Mouse (Mus musculus): Measurements from ENCODE around the gene Eif4g3.

The Eif4g3 gene

DNA sequence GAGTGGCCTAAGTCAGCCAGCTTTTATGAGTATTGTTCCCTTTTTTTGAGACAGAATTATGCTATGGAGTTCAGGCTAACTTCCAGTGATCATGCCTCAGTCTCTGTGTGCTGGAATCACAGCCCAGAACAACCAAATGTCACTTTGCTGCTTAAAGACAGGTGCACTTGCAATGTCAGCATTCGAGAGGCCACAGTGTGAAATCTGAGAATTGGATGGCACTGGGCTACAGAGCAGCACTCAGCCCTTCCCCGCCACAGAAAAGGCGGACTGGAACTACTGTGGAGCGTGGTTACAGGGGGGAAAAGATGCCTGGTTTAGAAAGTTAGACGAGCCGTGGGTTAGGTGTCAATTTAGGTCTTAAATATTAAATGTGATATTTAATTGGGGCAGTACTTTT lies 27.4 kb downstream of the Eif4g3 start:
- DNase-seq (ENCODE audit: extremely low read depth, low read depth, low spot score), result no peak

DNA sequence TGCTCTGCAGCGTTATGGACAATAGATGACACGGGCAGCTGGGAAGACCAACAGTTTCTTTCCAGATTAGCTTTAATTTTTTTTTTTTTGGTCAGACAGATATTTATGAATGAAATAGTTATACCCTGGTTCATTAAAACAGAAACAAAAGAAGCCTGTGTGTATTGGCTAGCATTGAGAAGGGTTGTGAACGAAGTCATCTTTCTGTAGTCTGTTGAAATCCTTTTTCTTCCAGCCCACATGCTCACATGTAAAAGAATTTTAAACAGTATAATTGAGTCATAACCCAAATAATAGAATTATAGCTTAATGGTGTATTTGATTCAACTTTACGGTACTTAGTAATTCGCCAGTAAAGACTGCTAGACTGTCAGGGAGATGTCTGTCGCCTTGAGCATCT lies 28.8 kb downstream of the Eif4g3 start:
- no peak for DNase-seq (ENCODE audit: extremely low read depth, low read depth, low spot score)

DNA sequence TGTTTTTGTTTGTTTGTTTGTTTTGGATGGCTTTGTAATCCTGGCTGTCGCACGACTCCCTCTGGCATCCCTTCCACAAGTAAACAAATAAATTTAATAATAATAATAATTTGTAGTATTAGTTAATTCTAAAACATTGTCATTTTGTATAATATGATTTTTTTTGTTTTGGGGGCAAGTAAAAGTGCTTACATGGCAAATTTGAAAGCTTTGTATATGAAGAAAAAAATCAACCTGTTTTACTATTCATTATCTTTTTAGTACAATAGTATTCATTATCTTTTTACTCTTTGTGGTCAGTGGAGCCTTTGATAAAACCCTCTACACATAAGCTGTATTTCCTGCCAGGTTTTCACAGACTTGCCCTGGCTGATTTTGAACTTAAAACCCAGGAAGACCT lies 29.9 kb downstream of the Eif4g3 start:
- DNase-seq (ENCODE audit: extremely low read depth, low read depth, low spot score), result no peak

DNA sequence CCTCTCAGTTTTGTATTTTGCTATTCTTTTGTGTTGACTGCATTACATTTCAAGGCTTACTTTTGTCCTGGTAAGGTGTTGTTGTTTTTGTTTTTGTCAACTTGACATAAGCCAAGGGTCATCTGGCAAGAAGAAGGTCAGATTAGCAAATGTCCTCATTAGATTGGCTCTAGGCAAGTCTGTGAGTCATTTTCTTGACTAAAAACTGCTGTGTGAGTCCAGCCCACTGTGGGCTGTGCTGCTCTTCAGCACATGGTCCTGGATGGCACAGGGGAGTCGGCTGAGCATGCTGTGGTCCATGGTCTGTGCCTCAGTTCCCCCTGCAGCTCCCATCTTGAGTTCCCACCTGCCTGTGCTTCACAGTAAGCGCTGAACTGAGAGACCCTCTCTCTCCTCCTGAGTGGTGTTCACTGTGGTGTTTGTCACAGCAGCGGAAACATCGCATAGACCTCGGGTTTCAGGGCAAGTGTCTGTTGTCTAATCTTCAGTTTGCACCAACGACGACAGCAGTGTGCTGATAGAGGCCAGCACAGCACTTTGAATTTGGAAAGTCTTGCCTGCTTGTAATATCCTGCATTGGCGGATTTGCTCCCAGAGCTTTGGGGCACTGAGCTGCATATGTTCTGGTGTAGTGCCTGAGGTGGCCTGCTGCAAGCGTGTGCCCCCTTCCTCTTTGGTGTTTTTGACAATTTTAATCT lies 30.7 kb downstream of the Eif4g3 start:
- no peak for DNase-seq (ENCODE audit: extremely low read depth, low read depth, low spot score)

DNA sequence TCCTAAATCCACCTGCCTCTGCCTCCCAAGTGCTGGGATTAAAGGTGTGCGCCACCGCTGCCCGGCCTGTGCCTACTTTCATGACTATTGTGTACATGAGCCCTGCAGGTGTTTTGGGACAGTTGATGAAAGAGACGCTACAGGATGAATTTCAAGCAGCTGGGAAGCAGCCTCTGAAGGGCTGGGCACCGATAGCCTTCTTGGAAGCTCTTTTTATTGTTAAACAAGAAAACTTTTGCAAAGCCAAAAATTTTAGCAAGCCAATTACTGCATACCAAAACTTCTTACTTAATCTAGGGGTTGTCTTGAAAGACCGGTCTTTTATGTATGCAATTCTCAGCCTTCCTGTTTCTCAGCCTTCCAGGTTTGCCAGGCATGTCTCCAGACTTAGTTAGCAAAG lies 36.3 kb downstream of the Eif4g3 start:
- peak; percentile 81 for DNase-seq (ENCODE audit: extremely low read depth, low read depth, low spot score)

DNA sequence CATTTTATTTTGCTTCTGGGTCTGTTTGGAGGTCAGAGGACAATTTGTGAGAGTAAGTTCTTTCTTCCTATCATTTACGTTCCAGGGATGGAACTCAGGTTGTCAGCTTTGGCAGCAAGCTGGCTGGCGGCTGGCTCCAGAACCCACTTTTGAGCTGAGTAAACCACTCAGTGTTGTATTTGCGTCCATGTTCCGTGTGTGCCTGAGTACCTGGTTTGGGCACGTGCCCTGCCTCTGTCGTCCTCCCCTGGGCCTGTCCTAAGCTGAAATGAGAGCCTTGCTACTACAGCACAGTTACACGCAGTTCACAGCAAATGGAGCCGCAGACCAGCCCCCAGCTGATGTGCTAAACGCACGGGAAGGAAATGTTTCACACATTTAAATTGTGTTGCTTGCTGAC lies 39.0 kb downstream of the Eif4g3 start:
- no peak for DNase-seq (ENCODE audit: extremely low read depth, low read depth, low spot score)

DNA sequence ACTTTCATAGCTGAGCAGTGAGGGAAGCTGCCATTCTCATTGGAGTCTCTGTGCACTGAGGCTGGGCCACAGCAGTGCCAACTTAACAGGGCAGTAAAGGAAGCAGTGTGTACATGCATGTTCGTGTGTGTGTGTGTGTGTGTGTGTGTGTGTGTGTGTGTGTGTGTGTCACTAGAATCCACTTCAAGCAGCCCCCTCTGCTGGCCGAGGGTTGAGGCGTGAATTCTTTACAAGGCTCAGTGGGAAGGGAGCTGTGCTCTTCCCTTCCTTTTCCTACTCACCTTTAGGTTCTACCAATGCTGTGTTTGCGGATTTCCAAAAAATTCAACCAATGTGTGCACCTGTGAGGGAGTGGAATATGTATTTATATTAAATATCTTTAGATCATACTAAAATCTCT lies 41.0 kb downstream of the Eif4g3 start:
- no peak for DNase-seq (ENCODE audit: extremely low read depth, low read depth, low spot score)

DNA sequence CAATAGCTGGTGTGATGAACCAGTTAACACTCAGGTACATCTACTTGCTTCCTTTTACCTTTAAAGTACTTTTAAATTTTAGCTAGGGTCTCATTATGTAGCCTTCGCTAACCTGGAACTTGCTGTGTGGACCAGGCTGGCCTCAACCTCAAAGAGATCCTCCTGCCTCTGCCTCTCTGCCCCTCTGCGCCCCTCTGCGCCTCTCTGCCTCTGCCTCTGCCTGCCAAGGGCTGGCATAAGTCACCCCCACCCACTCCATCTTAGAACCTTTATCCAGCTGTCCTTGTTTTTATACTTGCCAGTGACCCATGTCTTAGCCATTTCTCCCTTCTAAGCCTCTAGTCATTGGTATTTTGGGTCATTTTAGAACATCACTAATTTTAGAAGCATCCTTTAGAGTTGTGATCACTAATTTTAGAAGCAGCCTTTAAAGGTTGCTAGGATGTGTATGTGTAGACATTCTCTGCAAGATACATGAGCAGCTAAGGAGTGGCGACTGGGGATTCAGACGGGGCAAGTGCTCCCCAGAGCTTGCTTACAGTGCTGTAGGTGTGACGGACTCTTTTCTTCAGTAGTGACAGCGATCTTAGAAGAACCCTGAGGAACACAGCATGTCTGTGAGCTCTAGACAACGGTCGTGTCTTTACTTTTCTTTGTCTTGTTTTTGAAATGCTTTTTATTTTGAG lies 42.8 kb downstream of the Eif4g3 start:
- no peak for DNase-seq (ENCODE audit: extremely low read depth, low read depth, low spot score)

DNA sequence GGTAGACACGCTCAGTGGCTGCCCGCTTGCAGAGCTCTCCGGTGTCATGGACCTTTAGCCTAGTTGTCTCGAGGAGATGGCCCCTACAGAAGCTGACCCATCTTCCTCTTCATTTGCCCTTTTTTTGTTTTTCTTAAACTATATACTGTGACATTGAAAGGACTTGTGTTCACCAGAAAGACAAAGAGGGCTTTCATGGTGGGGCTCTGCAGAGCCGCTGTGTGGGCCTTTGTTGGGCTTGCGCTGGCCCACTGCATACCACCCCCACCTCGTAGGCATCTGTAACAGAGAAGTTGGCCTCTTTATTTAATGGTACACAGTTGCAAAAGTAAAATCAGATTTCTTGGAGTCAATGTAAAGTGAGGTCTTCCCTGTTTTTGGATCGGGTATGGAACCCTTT lies 44.3 kb downstream of the Eif4g3 start:
- no peak for DNase-seq (ENCODE audit: extremely low read depth, low read depth, low spot score)

DNA sequence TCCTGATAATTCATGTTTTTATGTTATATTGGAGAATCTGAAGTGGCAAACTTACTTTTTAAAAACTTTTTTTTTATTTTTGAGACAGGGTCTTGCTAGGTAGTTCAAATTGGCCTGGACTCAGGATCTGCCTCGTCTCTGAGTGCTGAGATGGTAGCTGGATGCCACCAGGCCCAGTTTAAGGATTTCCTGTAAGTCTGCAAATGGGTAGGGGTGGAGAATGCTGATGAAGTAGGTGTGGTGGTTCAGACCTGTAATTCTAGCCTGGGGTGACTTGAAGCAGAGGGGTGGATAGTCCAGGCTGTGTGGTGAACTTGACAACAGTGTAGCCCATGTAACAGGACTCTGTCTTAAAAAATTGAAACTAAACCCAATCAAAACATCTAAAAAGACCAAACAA lies 45.1 kb downstream of the Eif4g3 start:
- no peak for DNase-seq (ENCODE audit: extremely low read depth, low read depth, low spot score)

DNA sequence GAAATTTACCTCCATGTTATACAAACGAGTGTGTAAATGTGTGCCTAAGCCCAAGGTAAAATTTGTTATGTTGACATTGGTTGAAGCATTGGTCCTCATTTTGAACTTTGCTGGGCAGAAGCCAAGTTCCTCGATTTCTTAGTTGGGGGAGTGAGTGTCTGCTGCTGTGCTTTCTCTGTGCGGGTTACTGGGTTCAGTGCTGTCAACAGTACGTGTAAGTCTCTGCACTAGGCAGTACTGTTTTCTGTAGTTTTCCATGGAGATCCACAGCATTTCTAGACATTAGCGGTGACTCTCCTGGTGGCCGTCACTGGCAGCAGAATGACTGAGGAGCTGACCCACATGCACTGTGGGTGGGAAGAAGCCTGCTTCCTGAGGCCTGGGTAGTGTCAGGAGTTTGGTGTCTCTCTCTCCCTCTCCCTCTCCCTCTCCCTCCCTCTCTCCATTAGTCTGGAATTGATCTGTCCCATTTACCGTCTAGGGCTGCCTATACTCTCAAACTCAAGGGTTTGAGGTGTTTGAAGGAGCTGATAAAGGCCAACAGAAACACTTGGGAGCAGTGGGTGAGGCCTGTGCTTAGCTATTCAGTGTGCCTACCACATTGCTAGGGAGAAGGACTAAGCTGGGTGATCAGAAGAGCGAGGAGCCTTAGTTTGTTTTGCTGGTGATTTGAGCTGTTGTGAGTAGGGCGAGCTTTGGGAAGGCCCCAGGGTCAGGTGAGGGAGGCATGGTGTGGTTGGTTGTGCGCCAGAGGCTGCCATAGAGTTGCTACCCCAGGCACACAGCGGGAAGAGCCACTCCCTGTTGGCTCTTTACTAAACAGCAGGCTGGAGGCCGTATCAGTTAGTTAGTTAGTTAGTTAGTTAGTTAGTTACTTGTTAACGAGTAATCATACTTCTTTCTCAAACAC lies 45.8 kb downstream of the Eif4g3 start:
- DNase-seq (ENCODE audit: extremely low read depth, low read depth, low spot score), result no peak

DNA sequence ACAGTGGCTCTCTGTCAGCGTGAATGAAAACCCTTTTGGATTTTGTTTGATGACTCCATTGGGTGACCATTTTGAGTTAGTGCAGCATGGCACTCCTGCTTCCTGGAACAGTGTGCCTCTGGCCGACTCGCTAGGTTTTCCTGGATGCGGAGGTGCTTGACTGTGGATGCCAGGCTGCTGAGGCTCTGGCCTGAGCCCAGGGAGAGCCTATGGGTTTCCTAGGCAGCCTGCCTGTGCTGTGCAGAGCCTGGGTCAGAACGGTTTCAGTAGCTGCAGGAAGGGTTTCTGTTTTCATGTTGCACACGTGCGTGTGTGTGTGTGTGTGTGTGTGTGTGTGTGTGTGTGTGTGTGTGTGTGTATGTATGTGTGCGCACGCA lies 46.4 kb downstream of the Eif4g3 start:
- no peak for DNase-seq (ENCODE audit: extremely low read depth, low read depth, low spot score)

DNA sequence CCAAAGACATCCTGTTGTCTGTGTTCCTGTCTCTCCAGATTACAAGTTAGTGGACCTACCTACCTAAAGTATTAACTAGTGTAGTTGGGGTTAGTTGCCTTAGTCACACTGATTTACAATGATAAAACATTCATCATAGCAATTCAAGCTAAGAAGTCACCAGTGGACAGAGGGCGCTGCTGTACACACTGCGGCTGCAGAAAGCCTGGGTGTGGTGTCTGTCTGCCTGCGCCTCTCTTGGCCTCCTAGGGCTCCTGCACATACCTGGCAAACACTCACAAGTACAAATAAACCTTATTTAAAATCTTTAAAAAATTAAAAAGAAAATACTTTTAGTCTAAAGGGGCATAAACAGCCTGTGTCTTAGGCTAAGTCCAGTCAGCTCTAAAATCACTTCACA lies 47.8 kb downstream of the Eif4g3 start:
- DNase-seq (ENCODE audit: extremely low read depth, low read depth, low spot score), result no peak

DNA sequence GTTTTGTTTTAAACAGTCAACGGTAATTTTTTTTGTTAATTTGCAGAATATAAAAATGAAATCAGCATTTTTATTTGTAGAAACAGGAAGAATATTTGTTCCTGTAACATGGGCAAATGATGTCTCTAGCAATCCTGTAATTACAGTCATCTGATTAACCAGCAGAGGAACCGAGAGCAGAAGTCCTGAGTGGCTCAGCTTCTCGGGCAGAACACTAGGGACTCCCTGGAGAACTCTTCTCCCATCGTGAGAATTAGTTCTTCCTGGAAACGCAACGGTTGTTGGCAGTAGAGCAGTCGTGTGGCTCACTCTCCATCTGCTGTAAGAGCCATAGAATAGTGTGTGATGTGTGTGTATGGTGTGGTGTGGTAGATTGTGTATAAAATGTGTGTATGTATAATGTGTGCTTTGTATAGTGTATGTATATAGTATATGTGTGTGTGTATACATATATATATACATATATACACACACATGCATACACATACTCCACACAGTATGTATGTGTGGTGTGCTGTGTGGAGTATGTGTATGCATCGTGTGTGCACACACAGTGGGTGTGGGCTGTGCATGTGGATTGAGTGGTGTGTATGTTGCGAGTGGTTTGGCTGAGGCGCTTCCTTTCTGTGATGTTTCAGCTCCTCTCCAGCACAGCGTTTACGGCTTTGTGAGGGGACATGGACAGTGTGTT lies 48.9 kb downstream of the Eif4g3 start:
- DNase-seq (ENCODE audit: extremely low read depth, low read depth, low spot score), result no peak

DNA sequence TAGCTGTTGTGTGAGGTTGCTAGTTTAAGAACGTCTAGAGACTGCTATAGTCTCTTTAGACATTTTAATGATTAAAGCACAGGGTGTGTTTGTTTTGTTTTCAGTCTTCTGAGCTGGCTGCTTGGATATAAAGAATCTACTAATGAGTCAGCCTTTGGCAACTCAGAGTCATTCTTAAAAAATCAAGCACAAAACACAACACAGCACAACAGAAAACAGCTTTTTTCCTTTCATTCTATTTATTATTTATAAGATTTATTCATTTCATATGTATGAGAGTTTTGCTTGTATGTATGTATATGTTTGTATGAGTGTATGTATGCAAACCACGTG lies 49.4 kb downstream of the Eif4g3 start:
- DNase-seq (ENCODE audit: extremely low read depth, low read depth, low spot score), result no peak

DNA sequence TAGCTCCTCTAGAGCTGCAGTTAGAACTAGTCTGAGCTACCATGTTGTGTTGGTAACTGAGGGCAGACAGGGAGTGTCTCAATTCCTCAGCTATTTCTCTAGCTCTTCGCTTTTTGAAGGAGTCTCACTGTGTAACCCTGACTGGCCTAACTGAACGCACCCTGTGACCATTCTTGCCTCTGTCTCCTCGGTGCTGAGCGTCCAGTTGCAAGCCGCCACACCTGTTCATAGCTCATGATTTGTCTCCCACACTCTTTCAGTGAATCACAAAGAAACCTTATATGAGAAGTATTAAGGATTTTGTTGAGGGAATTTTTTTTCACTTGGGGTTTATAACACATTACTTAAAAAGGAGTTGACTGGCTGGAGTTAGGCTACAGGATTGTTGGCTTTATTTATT lies 49.8 kb downstream of the Eif4g3 start:
- no peak for DNase-seq (ENCODE audit: extremely low read depth, low read depth, low spot score)

DNA sequence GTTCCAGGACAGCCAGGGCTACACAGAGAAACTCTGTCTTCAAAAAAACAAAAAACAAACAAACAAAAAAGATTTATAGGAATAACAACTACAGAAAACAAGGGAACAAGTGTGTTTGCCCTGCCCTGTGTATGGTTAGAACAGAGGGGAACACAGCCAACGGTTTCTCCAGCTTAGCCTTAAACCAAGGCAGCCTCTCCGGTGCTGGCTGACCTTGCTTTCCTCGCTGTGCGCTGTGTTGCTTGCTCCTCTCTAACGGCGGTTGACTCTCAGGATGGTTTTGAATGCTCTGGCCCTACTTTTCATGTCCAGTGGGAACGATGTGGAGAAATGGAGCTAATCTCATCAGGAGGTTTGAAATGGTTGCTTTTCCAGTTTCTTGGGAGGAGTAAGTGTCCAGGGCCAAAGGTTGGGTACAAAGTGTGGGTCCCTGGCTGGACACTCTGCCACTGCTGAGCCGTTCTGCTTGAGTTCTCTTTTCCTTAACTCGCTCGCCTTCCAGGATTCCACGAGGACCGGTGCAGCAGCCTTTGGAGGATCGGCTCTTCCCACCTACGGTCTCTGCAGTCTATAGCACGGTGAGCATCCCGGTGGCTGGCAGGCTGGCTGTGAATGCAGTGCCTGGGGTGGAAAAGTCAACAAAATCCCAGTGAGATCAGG lies 52.1 kb downstream of the Eif4g3 start:
- no peak for DNase-seq (ENCODE audit: extremely low read depth, low read depth, low spot score)

DNA sequence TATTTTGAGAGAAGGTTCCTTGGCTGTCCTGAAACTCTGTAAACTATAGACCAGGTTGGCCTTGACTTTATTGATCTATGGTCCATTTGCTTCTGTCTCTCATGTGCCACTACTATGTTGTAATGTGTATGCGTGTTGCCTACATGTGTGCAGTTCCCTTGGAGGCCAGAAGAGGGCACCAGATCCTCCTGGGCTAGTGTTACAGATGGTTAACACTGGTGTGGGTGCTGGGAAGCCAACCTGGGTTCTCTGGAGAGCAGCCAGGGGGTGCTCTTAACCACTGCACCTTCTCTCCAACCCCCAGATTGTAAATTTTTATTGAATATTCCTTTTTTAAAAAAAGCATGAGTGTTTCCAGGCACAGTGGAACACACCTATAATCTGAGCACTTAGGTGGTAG lies 53.0 kb downstream of the Eif4g3 start:
- no peak for DNase-seq (ENCODE audit: extremely low read depth, low read depth, low spot score)

DNA sequence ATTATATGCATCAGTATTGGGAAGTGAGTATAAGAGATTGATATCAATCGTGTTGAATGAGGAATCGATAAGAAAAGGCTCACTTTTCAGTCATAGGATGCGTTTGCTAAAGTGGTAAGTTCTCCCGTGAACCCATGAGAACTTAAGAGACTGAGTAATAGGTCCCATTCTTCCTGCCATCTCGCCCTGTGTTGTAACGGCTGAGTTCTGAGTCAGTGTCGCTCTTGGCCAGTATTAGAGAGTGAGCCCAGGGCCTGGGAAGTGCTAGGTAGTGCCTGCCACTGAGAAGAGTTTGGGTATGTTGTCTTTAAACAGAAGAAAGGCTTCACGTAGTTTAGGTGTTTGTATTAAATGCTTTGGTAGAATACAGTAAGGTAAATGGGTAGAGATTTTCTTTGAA lies 53.5 kb downstream of the Eif4g3 start:
- no peak for DNase-seq (ENCODE audit: extremely low read depth, low read depth, low spot score)

DNA sequence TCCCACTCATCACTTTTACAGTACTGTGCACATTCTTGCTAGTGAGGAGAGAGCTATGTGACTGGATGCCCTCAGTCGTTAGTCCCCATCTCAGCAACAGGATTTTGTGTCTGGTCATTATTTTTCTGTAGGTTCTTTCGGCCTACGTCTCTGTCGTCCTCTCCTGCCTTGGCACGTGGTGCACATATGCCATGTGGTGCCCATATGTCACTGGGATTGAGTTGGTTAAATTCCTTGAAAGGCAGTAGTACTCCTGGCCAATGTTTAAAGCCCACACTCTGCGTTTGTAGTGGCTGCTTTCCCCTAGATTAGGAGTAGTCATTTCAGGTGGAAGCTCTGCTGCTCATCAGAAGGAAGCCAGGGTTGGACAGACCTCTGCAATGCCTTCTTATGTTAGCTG lies 56.7 kb downstream of the Eif4g3 start:
- no peak for DNase-seq (ENCODE audit: extremely low read depth, low read depth, low spot score)

DNA sequence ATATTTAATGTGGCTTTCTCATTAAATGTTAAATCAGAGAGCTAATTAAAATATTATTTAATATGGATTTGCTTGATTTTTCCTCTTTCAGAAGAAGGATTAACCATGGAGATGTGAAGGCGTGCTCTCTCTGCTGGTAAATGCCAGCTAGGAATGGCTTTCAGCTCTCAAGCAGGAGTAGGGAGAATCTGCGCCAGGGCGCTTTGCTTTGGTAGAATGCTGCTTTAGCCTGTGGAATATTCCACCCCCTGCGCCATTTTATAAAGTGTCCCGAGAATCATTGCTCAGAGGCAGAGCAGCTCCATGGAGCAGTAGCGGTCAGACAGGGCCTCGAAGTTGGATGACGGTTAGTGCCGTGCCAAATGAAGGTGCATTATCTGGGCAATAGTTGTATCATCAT lies 58.7 kb downstream of the Eif4g3 start:
- no peak for DNase-seq (ENCODE audit: extremely low read depth, low read depth, low spot score)

Measured in fat pad, adult 2 months (tissue).